Mouse (Mus musculus): ENCODE measurements at regions not wholly inside any gene's neighbourhood (a gene's known extent, or its start where the extent isn't known, plus 50 kb on each side); places are given as distances from the start of the nearest gene placed in this dataset.

DNA sequence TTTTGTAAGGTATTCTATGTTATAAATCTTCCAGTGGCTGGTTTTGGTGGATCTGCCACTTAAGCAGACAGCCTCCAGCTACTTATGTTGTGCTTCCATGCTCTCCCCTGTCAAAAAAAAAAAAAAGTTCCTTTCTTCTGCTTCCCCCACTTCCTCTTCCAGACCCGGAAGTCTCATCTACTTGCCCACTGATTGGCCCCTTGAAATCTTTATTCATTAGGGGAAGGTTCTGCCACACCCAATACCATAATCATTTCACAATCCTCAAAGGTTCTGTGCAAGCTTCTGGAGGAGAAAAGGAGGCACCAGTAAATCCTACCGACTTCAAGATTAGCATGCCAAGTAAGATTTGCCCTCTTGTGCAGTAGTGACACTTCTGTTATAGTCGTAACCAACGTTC is 784.7 kb upstream of the Zeb2 start:
- TF ChIP-seq POLR2A (IDR thresholded peaks at IDR 0.05; ENCODE audit: borderline replicate concordance, extremely low read depth, low read depth, low read length) (no peak), CTCF (IDR thresholded peaks at IDR 0.05; ENCODE audit: insufficient read depth, low read length) (no peak)

Measured in lung, adult 2 months (tissue).